Mouse (Mus musculus): Measurements from ENCODE around the gene Pigk. TPM values are rescaled to one million over a fixed set of nuclear protein-coding genes. Genes with fewer than 3 reads are reported as not detected.

Gene Pigk
- polyA plus RNA-seq, 1 experiment from 2014 or later = 35.9 TPM

GRCm38 (mm10) chr3:152813905-152814304 lies 100.0 kb downstream of the Pigk start:
- no peak overlapping the region for H3K9ac ChIP-seq (ENCODE audit: low read depth, low read length)
- H3K4me2 ChIP-seq (ENCODE audit: low read depth, low read length) = no peak overlapping the region
- H3K4me1 ChIP-seq (ENCODE audit: control insufficient read depth, insufficient read depth, low read length) = no peaks in the 10 kb centered on the region
- no peak overlapping the region for H3K27ac ChIP-seq (ENCODE audit: low read length)
- H3K27me3 ChIP-seq (replicated peaks; ENCODE audit: control insufficient read depth, insufficient read depth, low read length) = no peaks in the 10 kb centered on the region
- no peaks in the 10 kb centered on the region for H3K36me3 ChIP-seq (ENCODE audit: control insufficient read depth, insufficient read depth, low read length)
- WGBS = 65% methylated on average over 4 of the region's 4 CpGs
- H3K4me3 ChIP-seq (ENCODE audit: low read length) = no peak overlapping the region
- no peaks in the 10 kb centered on the region for H3K9me3 ChIP-seq (ENCODE audit: control insufficient read depth, low read length)
- ATAC-seq = no peak

- Histone ChIP-seq H3K27ac (ENCODE audit: low read length) (no peak overlapping the region), H3K4me1 (ENCODE audit: control insufficient read depth, insufficient read depth, low read length) (no peaks in the 10 kb centered on the region), H3K4me3 (ENCODE audit: low read length) (no peak overlapping the region), H3K4me2 (ENCODE audit: low read depth, low read length) (no peak overlapping the region), H3K27me3 (replicated peaks; ENCODE audit: control insufficient read depth, insufficient read depth, low read length) (no peaks in the 10 kb centered on the region), H3K36me3 (ENCODE audit: control insufficient read depth, insufficient read depth, low read length) (no peaks in the 10 kb centered on the region), H3K9me3 (ENCODE audit: control insufficient read depth, low read length) (no peaks in the 10 kb centered on the region), H3K9ac (ENCODE audit: low read depth, low read length) (no peak overlapping the region)
- ATAC-seq = no peak
- 88% methylated on average over 5 of the region's 5 CpGs for WGBS
Observed at GRCm38 (mm10) chr3:152815110-152815509, 101.2 kb downstream of the Pigk start.

- Histone ChIP-seq H3K4me1 (ENCODE audit: control insufficient read depth, insufficient read depth, low read length) (no peaks in the 10 kb centered on the region), H3K4me3 (ENCODE audit: low read length) (no peak overlapping the region), H3K9ac (ENCODE audit: low read depth, low read length) (no peak overlapping the region), H3K9me3 (ENCODE audit: control insufficient read depth, low read length) (no peaks in the 10 kb centered on the region), H3K27me3 (replicated peaks; ENCODE audit: control insufficient read depth, insufficient read depth, low read length) (no peaks in the 10 kb centered on the region), H3K36me3 (ENCODE audit: control insufficient read depth, insufficient read depth, low read length) (no peaks in the 10 kb centered on the region), H3K27ac (ENCODE audit: low read length) (no peak overlapping the region), H3K4me2 (ENCODE audit: low read depth, low read length) (no peak overlapping the region)
- WGBS = 79% methylated on average over 3 of the region's 3 CpGs
- ATAC-seq = no peak
Observed at GRCm38 (mm10) chr3:152820406-152820805, 106.5 kb downstream of the Pigk start.

GRCm38 (mm10) chr3:152821202-152821601 lies 107.3 kb downstream of the Pigk start:
- H3K36me3 ChIP-seq (ENCODE audit: control insufficient read depth, insufficient read depth, low read length) = no peaks in the 10 kb centered on the region
- H3K9me3 ChIP-seq (ENCODE audit: control insufficient read depth, low read length) = no peaks in the 10 kb centered on the region
- no peak overlapping the region for H3K4me2 ChIP-seq (ENCODE audit: low read depth, low read length)
- H3K27me3 ChIP-seq (replicated peaks; ENCODE audit: control insufficient read depth, insufficient read depth, low read length) = no peaks in the 10 kb centered on the region
- H3K4me1 ChIP-seq (ENCODE audit: control insufficient read depth, insufficient read depth, low read length) = no peaks in the 10 kb centered on the region
- WGBS = 46% methylated on average over 14 of the region's 14 CpGs
- no peak overlapping the region for H3K4me3 ChIP-seq (ENCODE audit: low read length)
- H3K27ac ChIP-seq (ENCODE audit: low read length) = no peak overlapping the region
- H3K9ac ChIP-seq (ENCODE audit: low read depth, low read length) = no peak overlapping the region
- peak; percentile 59; the same call in 1 of the 2 replicates for ATAC-seq

GRCm38 (mm10) chr3:152831377-152831776 lies 117.5 kb downstream of the Pigk start:
- ATAC-seq = no peak
- no peaks in the 10 kb centered on the region for H3K9me3 ChIP-seq (ENCODE audit: control insufficient read depth, low read length)
- H3K36me3 ChIP-seq (ENCODE audit: control insufficient read depth, insufficient read depth, low read length) = no peaks in the 10 kb centered on the region
- H3K27me3 ChIP-seq (replicated peaks; ENCODE audit: control insufficient read depth, insufficient read depth, low read length) = no peaks in the 10 kb centered on the region
- H3K9ac ChIP-seq (ENCODE audit: low read depth, low read length) = no peak overlapping the region
- H3K4me3 ChIP-seq (ENCODE audit: low read length) = no peak overlapping the region
- no peak overlapping the region for H3K4me2 ChIP-seq (ENCODE audit: low read depth, low read length)
- H3K4me1 ChIP-seq (ENCODE audit: control insufficient read depth, insufficient read depth, low read length) = no peaks in the 10 kb centered on the region
- no peak overlapping the region for H3K27ac ChIP-seq (ENCODE audit: low read length)
- 65% methylated on average over 3 of the region's 3 CpGs for whole genome bisulfite sequencing

GRCm38 (mm10) chr3:152831974-152832373 lies 118.1 kb downstream of the Pigk start:
- no peak for ATAC-seq
- H3K36me3 ChIP-seq (ENCODE audit: control insufficient read depth, insufficient read depth, low read length) = no peaks in the 10 kb centered on the region
- H3K27ac ChIP-seq (ENCODE audit: low read length) = no peak overlapping the region
- 87% methylated on average over 9 of the region's 9 CpGs for WGBS
- H3K4me2 ChIP-seq (ENCODE audit: low read depth, low read length) = no peak overlapping the region
- no peak overlapping the region for H3K4me3 ChIP-seq (ENCODE audit: low read length)
- H3K9me3 ChIP-seq (ENCODE audit: control insufficient read depth, low read length) = no peaks in the 10 kb centered on the region
- no peaks in the 10 kb centered on the region for H3K27me3 ChIP-seq (replicated peaks; ENCODE audit: control insufficient read depth, insufficient read depth, low read length)
- H3K4me1 ChIP-seq (ENCODE audit: control insufficient read depth, insufficient read depth, low read length) = no peaks in the 10 kb centered on the region
- H3K9ac ChIP-seq (ENCODE audit: low read depth, low read length) = no peak overlapping the region

- no peak overlapping the region for H3K4me2 ChIP-seq (ENCODE audit: low read depth, low read length)
- no peak for ATAC-seq
- H3K27ac ChIP-seq (ENCODE audit: low read length) = no peak overlapping the region
- H3K9me3 ChIP-seq (ENCODE audit: control insufficient read depth, low read length) = no peaks in the 10 kb centered on the region
- no peaks in the 10 kb centered on the region for H3K27me3 ChIP-seq (replicated peaks; ENCODE audit: control insufficient read depth, insufficient read depth, low read length)
- H3K9ac ChIP-seq (ENCODE audit: low read depth, low read length) = no peak overlapping the region
- WGBS = 82% methylated on average over 4 of the region's 4 CpGs
- no peak overlapping the region for H3K4me3 ChIP-seq (ENCODE audit: low read length)
- no peaks in the 10 kb centered on the region for H3K36me3 ChIP-seq (ENCODE audit: control insufficient read depth, insufficient read depth, low read length)
- no peaks in the 10 kb centered on the region for H3K4me1 ChIP-seq (ENCODE audit: control insufficient read depth, insufficient read depth, low read length)
Observed at GRCm38 (mm10) chr3:152832436-152832835, 118.5 kb downstream of the Pigk start.

- H3K4me1 ChIP-seq (ENCODE audit: control insufficient read depth, insufficient read depth, low read length) = no peaks in the 10 kb centered on the region
- no peak for ATAC-seq
- no peak overlapping the region for H3K27ac ChIP-seq (ENCODE audit: low read length)
- no peaks in the 10 kb centered on the region for H3K27me3 ChIP-seq (replicated peaks; ENCODE audit: control insufficient read depth, insufficient read depth, low read length)
- WGBS = 64% methylated on average over 2 of the region's 2 CpGs
- H3K4me3 ChIP-seq (ENCODE audit: low read length) = no peak overlapping the region
- H3K36me3 ChIP-seq (ENCODE audit: control insufficient read depth, insufficient read depth, low read length) = no peaks in the 10 kb centered on the region
- H3K9me3 ChIP-seq (ENCODE audit: control insufficient read depth, low read length) = no peaks in the 10 kb centered on the region
- H3K4me2 ChIP-seq (ENCODE audit: low read depth, low read length) = no peak overlapping the region
- H3K9ac ChIP-seq (ENCODE audit: low read depth, low read length) = no peak overlapping the region
Observed at GRCm38 (mm10) chr3:152837407-152837806, 123.5 kb downstream of the Pigk start.

GRCm38 (mm10) chr3:152837938-152838337 lies 124.0 kb downstream of the Pigk start:
- no peak overlapping the region for H3K4me2 ChIP-seq (ENCODE audit: low read depth, low read length)
- no peak overlapping the region for H3K27ac ChIP-seq (ENCODE audit: low read length)
- no peaks in the 10 kb centered on the region for H3K9me3 ChIP-seq (ENCODE audit: control insufficient read depth, low read length)
- H3K4me3 ChIP-seq (ENCODE audit: low read length) = no peak overlapping the region
- no peak for ATAC-seq
- WGBS = 81% methylated on average over 1 of the region's 1 CpGs
- H3K4me1 ChIP-seq (ENCODE audit: control insufficient read depth, insufficient read depth, low read length) = no peaks in the 10 kb centered on the region
- H3K9ac ChIP-seq (ENCODE audit: low read depth, low read length) = no peak overlapping the region
- H3K36me3 ChIP-seq (ENCODE audit: control insufficient read depth, insufficient read depth, low read length) = no peaks in the 10 kb centered on the region
- no peaks in the 10 kb centered on the region for H3K27me3 ChIP-seq (replicated peaks; ENCODE audit: control insufficient read depth, insufficient read depth, low read length)

- WGBS = 72% methylated on average over 6 of the region's 6 CpGs
- Histone ChIP-seq H3K4me3 (ENCODE audit: low read length) (no peak overlapping the region), H3K9me3 (ENCODE audit: control insufficient read depth, low read length) (no peaks in the 10 kb centered on the region), H3K36me3 (ENCODE audit: control insufficient read depth, insufficient read depth, low read length) (no peaks in the 10 kb centered on the region), H3K9ac (ENCODE audit: low read depth, low read length) (no peak overlapping the region), H3K27ac (ENCODE audit: low read length) (no peak overlapping the region), H3K27me3 (replicated peaks; ENCODE audit: control insufficient read depth, insufficient read depth, low read length) (no peaks in the 10 kb centered on the region), H3K4me1 (ENCODE audit: control insufficient read depth, insufficient read depth, low read length) (no peaks in the 10 kb centered on the region), H3K4me2 (ENCODE audit: low read depth, low read length) (no peak overlapping the region)
- no peak for ATAC-seq
Observed at GRCm38 (mm10) chr3:152841264-152841663, 127.4 kb downstream of the Pigk start.

Measured in intestine, embryonic 16.5 days (tissue).